Mouse (Mus musculus): Measurements from ENCODE around the gene Kif12.

The Kif12 gene

GRCm38 (mm10) chr4:63171969-63172685, at the start of gene Kif12:
Gene Kif12 (minus strand): TSS chr4:63172131.
- DNase-seq (ENCODE audit: low spot score in 2 of 2) = no peak

DNA sequence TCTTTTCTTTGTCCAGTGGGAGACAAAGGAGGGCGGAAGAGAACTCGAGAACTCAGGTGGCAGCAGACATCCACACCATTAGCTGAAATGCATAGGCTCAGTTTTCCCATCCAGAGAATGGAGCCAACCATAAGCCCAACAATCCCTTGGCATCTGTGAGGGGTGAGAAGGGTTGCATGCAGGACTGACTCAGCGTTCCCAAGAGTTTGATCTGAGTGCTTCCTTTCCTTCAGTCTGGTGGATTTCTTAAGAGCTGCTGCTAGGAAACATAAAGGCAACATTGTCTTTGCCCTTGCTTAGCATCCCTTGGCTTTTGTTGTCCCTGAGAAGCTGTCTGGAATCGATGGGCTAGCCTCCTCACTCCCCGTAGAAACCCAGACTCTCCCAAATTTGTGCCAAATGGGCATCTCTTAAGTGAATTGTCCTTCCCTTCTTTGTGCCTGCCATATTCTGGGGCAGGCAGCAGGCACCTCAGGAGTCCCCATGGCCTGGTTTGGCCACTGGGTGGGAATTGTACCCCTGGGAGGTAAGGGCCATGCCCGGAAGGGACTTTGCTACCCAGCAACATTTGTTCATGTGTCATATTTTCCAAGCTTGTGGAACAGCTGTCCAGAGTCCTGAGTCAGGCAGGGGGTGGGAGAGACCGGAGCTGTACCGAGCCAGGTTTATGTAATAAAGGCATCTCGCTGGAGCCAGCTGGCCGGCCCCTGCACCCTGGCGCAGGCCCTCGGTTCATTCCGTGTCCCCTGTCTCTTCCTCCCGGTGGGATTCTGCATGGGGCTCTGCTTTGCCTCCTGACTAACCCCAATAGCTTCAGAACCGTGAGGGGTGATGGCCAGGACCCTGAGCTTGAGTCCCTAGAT, 49.4 kb upstream of the Kif12 start:
- no peak for DNase-seq (ENCODE audit: low spot score in 2 of 2)

DNA sequence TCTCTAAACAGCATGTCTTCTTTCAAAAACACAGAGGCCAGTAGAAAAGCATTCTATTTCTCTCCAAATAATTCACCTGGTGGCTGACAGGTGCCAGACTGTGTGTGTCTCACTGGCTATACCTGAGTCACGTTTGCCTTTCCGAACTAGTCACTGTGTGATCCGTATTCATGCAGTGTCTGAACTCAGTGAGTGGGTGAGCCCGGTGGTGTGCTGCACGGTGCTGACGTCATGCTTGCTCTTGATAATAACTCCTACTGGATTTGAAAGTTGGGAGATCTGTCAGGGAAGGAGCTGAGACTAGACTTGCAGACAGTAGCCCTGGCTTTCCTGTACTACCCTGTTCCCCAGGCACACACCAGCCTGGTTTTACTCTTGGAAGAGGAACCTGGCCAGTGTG, 47.7 kb upstream of the Kif12 start:
- DNase-seq (ENCODE audit: low spot score in 2 of 2) = no peak

DNA sequence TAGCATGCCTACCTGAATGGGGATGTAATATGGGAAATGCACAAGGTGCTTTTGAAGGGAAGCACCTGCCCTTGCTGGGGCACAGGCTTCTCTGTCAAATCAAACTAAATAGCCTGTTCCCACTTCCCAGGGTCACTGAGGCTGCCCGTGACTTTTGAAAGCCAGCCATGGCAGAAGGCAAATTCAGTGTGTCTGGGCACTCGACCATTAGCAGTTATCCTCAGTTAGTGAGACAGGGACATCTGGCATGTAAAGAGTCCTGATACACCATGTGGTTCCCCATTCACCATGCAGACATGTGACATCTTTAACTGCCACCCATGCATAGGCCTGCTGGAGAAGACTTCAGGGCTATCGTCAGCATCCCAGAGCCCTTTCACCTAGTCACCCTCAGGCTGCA, 47.1 kb upstream of the Kif12 start:
- no peak for DNase-seq (ENCODE audit: low spot score in 2 of 2)

DNA sequence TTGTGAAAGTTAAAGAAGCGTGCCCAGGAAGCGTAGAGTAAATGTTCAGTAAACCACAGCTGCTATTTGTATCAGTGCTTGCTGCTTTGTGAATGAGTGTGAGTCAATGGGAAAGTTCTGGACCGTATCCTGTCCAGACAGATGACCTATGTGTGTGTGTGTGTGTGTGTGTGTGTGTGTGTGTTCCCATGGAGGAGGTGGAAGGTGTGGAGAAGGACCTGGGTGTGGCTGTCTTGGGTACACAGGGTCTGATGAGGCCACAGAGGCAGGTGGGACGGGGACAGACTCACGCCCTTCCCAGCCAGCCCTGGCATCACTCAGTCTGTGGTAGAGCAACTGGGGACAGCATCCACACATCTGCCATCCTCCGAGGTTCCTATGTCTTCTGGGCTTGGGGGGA, 45.6 kb upstream of the Kif12 start:
- DNase-seq (ENCODE audit: low spot score in 2 of 2) = no peak

DNA sequence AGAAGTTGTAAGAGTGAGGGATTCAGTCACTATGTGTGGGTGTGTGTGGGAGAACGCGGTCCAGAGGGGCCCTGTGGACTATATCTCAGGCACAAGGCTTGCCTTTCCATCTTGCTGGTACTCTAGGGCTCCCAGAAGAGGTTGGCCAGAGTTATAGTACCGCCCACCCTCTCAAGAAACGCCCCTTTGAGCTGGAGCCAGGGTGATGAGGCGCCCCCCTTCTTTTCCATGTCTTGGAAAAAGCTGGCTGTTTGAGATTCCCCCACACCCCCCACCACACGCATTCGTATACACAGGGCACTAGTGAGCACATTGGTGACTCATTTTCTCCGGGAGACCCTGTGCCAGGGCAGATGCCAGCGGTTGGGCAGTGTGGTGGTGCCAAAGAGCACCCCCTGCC, 44.6 kb upstream of the Kif12 start:
- no peak for DNase-seq (ENCODE audit: low spot score in 2 of 2)

DNA sequence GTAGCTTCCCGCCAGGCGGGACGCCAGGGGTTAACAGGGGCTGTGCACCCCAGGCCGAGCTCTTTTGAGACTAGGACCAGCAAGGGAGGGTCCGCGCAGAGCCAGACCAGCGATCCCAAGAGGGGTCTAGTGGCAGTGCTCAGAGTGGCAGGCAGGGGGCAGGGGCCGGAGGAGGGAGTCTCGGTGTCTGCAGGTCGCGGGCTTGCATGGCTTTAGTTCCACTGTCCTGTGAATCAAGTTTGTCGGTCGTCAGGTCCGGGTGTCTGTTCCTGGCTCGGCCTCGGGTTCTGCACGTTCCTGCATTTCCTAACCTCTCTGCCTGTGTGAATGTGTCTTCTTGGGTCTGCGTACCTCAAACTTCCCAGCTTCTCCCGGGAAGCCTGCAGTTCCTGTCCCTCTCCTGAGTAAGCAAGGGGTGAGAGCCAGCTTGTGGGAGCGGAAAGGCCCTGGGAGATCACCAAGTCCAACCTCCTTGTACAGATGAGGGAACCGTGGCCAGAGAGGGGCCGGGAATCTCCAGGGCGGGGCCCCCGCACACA, 44.1 kb upstream of the Kif12 start:
- peak in 1 of 2 experiments; percentile 15 for DNase-seq (ENCODE audit: low spot score in 2 of 2)

DNA sequence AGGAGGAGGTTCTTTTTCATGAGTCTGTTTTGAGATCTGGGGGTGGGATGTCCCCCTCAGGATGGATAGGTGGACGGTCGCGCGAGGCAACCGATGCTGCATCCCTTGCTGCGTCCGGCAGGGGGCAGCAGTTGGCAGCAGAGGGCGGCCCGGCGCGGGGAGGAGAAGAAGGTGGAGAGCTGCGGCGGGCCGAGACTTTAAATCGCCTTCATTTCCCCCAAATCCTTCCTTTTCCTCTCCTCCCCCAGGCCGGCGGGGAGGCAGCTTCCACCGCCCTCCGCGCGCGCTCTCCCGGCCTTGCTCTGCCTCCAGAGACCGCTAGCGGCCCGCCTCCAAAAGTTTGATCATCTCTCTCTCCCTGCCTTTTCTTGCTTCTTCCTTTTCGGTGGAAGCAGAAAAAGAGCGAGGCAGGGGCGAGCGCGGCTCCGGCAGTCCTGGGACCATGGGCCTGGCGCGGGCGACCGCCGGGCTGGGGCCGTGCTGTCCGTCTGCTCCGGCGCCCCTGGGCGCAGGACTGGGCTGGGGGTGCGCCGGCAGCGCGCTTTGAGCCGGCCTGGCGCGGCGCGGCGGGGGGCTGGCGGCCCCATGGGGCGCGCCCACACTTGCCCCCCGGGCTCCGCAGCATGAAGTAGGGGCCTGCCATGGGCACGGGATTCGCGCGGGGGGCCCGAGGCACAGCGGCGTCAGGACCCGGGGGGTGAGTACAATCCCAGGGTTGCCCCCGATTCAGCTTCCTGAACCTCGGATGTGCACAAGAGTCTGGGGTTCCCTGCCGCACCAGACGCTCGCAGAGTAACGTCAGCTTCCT, 43.5 kb upstream of the Kif12 start:
- DNase-seq (ENCODE audit: low spot score in 2 of 2) = peak; percentile 17 to 64

DNA sequence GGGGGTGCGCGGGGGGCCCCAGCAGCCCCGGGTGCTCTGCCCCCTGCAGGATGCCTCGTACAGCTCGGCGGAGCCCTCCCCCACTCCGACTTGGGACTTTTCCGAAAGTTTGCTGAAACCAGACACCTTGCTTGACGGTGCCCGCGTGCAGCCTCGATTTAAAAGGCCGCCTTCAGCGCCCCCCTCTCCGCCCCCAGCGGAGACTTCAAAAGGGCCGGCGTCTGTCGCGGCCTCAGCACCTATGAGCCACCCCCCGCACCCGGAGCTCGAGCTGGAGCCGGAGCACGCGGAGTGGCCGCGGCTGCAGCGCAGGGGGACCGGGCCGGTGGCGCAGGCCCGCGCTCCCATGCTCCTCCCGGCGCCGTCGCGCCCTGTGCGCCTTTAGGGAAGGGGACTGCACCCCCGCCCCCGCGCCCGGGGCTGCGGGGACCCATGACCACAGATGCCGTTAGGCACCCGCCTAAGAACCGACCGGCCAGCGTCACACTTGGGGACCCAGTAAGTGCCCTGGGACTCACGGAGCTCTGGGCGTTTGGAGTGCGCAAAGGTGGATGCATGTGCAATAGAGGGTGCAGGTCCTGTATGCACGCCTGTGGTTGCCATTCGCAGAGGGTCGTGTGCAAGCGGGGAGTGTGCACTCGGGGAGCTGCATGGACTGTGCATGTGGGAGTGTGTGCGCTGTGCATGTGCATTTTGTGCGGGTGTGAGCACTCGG, 42.1 kb upstream of the Kif12 start, which contains the start of gene Col27a1:
Gene Col27a1 (plus strand): TSS at position 98 of the 715 bp plus-strand sequence.
- DNase-seq (ENCODE audit: low spot score in 2 of 2) = no peak

GRCm38 (mm10) chr4:63205583-63205982, 33.7 kb upstream of the Kif12 start:
- DNase-seq (ENCODE audit: low spot score in 2 of 2) = peak in 1 of 2 experiments; percentile 8

DNA sequence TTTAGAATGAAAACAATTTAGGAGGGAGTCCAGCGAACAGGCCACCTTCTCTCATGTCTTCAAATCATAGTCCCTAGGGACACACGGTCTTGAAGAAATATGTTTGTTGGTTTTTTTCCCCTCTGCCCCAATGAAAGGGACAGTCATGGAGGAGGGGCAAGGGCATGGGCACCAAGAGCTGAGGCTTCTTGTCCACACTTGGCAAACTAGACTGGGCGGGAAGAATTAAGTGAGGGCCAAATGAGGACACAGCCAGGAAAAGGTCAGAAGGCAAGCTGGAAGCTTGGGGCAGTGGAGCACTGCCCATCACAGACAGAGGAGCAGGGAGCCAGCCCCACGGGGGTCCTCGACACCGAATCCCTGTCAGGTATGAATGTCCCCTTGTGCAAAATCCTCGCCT, 31.9 kb upstream of the Kif12 start:
- DNase-seq (ENCODE audit: low spot score in 2 of 2) = no peak

DNA sequence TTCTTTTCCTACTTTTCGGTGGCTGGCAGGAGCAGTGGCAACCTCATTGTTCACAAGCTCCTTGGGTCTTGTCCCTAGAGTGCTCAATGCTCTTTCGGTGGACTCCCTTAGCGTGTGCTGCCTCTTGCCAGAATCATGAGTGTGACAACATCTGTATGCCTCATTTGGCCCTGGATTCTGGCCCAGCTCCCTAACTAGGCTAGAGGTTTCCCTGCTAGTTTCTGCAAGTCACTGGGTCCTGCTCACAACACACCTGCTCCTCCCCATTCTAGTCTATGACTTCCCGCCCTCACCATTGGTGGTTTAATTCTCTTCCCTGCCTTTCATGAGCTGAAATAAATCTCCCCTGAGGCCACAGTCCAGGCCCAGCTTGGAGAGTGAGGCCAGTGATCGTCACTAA, 27.4 kb upstream of the Kif12 start:
- no peak for DNase-seq (ENCODE audit: low spot score in 2 of 2)

GRCm38 (mm10) chr4:63194366-63194765, 22.4 kb upstream of the Kif12 start:
- no peak for DNase-seq (ENCODE audit: low spot score in 2 of 2)

DNA sequence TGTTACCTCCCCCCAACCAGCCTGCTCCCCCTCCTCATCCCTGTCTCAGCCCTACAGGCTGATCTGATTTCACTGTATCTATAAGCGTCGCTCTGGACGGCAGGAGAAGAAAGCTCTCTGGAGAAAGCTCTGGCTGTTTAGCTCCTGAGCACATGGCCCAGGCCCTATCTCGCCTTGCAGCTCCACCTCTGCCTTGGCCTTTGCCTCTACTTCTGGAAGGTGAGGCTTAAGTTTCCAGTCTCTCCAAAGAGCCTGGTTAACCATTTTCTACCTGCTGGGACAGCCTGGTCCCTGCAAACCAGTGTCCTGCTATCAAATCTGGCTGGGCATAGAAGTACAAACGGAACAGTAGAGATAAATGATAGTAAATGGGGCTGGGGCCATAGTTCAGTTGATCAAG, 19.7 kb upstream of the Kif12 start:
- DNase-seq (ENCODE audit: low spot score in 2 of 2) = no peak

DNA sequence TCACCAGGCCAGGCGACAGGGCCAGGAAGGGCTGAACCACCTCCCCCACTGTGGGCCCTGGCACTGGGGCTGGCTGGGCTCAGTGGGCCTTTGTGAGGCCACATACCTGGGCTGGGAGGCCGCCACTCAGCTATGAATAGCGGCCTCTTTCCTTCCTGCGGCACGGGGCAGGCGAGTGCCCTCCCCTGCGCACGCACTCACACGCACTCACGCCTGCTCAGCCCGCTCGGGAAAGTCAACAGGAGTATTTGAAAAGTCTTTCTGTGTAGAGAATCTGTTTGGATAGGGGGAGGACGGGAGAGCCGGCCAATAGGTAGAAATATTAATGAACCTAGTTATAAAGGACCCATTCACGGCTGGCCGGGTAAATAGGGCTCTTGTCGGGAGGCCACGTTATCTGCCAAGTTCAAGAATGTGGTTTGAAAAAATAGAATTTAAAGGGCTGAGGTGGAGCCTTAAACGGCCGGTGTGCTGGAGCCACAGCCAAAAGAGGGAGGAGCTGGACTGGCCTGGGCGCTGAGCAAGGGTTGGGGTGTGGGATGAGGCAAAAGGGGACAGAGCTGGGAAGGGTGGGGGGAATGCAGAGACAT, 14.4 kb upstream of the Kif12 start:
- no peak for DNase-seq (ENCODE audit: low spot score in 2 of 2)

DNA sequence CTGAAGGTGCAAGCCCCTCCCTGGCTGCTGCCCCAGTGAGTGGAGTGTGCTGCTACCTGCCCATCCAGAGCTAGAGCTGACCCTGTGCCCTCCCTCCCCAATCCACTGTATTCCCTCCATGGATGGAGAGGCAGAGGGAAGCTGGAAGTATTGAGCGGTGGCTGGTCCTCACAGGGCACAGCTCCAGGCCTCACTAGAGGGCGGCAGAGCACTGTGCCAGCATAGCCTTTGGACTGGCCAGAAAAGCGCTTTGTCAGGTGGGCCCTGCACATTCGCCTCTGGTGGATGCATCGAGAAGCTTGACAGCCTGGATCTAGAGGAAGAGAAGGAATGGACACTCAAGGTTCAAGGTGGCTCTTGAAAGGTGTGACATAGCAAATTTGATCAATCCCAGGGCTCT, 9.6 kb upstream of the Kif12 start:
- DNase-seq (ENCODE audit: low spot score in 2 of 2) = peak in 1 of 2 experiments; percentile 5

DNA sequence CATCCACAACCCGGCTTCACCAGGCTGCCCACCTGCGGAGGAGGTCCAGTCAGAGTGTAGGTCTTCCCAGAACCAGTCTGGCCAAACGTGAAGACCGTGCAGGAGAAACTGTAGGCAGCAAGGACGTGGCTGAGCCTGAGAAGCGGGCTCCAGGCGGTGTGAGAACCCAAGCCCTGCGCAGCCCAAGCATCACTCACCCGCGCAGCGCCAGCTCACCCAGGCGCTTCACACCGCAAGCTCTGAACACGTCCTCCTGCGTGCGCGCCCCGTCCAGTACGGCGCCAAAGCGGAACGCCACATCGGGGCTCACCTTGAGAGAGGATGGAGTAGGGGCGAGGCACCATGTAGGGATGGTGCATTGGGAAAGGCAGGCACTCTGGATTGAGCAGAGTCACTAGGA, 809 bp downstream of the Kif12 start:
- no peak for DNase-seq (ENCODE audit: low spot score in 2 of 2)

GRCm38 (mm10) chr4:63170061-63170460, 1.9 kb downstream of the Kif12 start:
- no peak for DNase-seq (ENCODE audit: low spot score in 2 of 2)

GRCm38 (mm10) chr4:63166323-63166722, 5.6 kb downstream of the Kif12 start:
- no peak for DNase-seq (ENCODE audit: low spot score in 2 of 2)

DNA sequence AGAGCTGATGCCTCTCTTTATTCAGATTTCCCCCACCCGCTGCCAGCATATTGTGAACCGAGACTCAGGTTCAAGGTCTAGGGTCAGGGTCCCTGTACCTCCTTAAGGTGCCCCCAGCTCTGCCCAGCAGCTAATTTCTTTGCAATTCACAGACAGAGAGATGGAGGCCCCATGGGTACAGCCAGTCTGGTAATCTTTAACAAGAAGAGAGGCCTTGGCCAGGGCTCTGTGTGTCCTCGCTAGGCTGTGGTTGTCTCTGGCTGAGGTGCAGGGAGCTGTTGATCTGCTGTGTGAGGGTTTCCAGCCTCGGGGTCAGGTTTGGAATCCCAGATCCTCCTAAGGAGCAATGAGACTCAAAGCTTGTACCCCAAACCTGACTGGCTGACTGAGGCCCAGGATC, 6.3 kb downstream of the Kif12 start:
- no peak for DNase-seq (ENCODE audit: low spot score in 2 of 2)

Data from natural killer cell, adult 2 months (primary cell).